Mouse (Mus musculus): ENCODE measurements around the gene S100a14.

Gene S100a14

GRCm38 (mm10) chr3:90517711-90518110, 8.9 kb upstream of the S100a14 start:
- DNase-seq (ENCODE audit: inconsistent ontology term) = no peak

GRCm38 (mm10) chr3:90525421-90525820, 1.2 kb upstream of the S100a14 start:
- peak; percentile 60 for DNase-seq (ENCODE audit: inconsistent ontology term)

GRCm38 (mm10) chr3:90526076-90526475, 580 bp upstream of the S100a14 start:
- DNase-seq (ENCODE audit: inconsistent ontology term) = no peak

GRCm38 (mm10) chr3:90527291-90527873, 726 bp downstream of the S100a14 start:
- no peak for DNase-seq (ENCODE audit: inconsistent ontology term)

GRCm38 (mm10) chr3:90531713-90532112, 5.1 kb downstream of the S100a14 start:
- DNase-seq (ENCODE audit: inconsistent ontology term) = no peak

- no peak for DNase-seq (ENCODE audit: inconsistent ontology term)
These were observed 8.8 kb downstream of the S100a14 start for GRCm38 (mm10) chr3:90535446-90535845.

- DNase-seq (ENCODE audit: inconsistent ontology term) = peak; percentile 87
These were observed 10.7 kb downstream of the S100a14 start, which contains the start of gene S100a16 for GRCm38 (mm10) chr3:90537141-90537904. Gene S100a16, plus strand, starts transcription at chr3:90537254.

GRCm38 (mm10) chr3:90537905-90538296, 11.2 kb downstream of the S100a14 start:
- no peak for DNase-seq (ENCODE audit: inconsistent ontology term)

GRCm38 (mm10) chr3:90540904-90541303, 14.2 kb downstream of the S100a14 start:
- peak; percentile 68 for DNase-seq (ENCODE audit: inconsistent ontology term)

GRCm38 (mm10) chr3:90549676-90550420, 23.2 kb downstream of the S100a14 start:
- peak; percentile 52 for DNase-seq (ENCODE audit: inconsistent ontology term)

- DNase-seq (ENCODE audit: inconsistent ontology term) = no peak
These were observed 23.8 kb downstream of the S100a14 start for GRCm38 (mm10) chr3:90550421-90550790.

- DNase-seq (ENCODE audit: inconsistent ontology term) = no peak
These were observed 25.6 kb downstream of the S100a14 start for GRCm38 (mm10) chr3:90552231-90552630.

GRCm38 (mm10) chr3:90555954-90556353, 29.3 kb downstream of the S100a14 start:
- DNase-seq (ENCODE audit: inconsistent ontology term) = peak; percentile 84

GRCm38 (mm10) chr3:90560008-90560628, 33.5 kb downstream of the S100a14 start, which contains the start of gene S100a3:
Gene S100a3, plus strand, starts transcription at chr3:90560578.
- DNase-seq (ENCODE audit: inconsistent ontology term) = no peak

GRCm38 (mm10) chr3:90574691-90575090, 48.0 kb downstream of the S100a14 start:
- DNase-seq (ENCODE audit: inconsistent ontology term) = peak; percentile 30

- DNase-seq (ENCODE audit: inconsistent ontology term) = no peak
These were observed 48.7 kb downstream of the S100a14 start for GRCm38 (mm10) chr3:90575320-90575719.

- DNase-seq (ENCODE audit: inconsistent ontology term) = no peak
These were observed 49.8 kb downstream of the S100a14 start for GRCm38 (mm10) chr3:90576351-90577001.

Data from Muller cell, postnatal 12 days (primary cell).